Mouse (Mus musculus) heart, postnatal 0 days (tissue): Measurements from ENCODE around the gene Ell2.

ENCODE experiments used
- CTCF ChIP-seq: IDR thresholded peaks from 2 replicates; pipeline ENCODE4 v1.5.1; 2016; ENCODE audit warnings: antibody characterized with exemption, control low read depth, low read depth
- EP300 ChIP-seq: IDR thresholded peaks from 2 replicates; pipeline ENCODE4 v1.6.1; 2016; ENCODE audit warnings: antibody characterized with exemption, low read depth

DNA sequence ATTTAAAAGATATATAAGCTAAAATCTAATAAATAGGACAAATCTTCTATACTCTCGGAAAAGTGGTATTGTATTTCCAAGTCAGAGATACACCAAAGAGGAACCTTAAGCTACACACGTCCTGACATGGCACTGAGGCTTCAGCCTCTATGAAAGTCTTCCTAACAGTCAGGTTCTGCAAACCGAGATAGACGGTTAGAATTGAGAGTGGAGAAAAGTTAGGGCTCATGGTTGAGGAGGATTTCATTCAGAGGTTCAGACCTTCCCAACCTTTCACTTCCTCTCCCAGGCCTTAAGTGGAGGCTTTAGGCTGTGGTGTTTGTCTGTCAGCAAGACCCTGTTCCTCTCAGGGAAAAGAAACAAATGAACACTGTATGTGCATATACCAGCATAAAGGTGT, 37.5 kb downstream of the Ell2 start:
- TF ChIP-seq EP300 (no peak), CTCF (no peak)
